Mouse (Mus musculus): ENCODE measurements around the gene Dop1b.
"Not testable (repeated sequence)": the region's sequence is repeated elsewhere in the genome, so short reads cannot be mapped to it uniquely, and the experiment has no call there.

Gene Dop1b

GRCm38 (mm10) chr16:93798623-93799022, 86.9 kb downstream of the Dop1b start:
- DNase-seq, result no peak

- DNase-seq, result no peak
These were observed 87.4 kb downstream of the Dop1b start for GRCm38 (mm10) chr16:93799071-93799470.

- no peak for DNase-seq
These were observed 88.2 kb downstream of the Dop1b start for GRCm38 (mm10) chr16:93799936-93800335.

- DNase-seq, result no peak
These were observed 95.5 kb downstream of the Dop1b start for GRCm38 (mm10) chr16:93807167-93807566.

- no peak for DNase-seq
These were observed 96.4 kb downstream of the Dop1b start for GRCm38 (mm10) chr16:93807961-93808554.

GRCm38 (mm10) chr16:93815856-93816736, 104.4 kb downstream of the Dop1b start:
- DNase-seq, result peak; percentile 30

- no peak for DNase-seq
These were observed 105.2 kb downstream of the Dop1b start for GRCm38 (mm10) chr16:93816861-93817260.

GRCm38 (mm10) chr16:93817371-93817770, 105.7 kb downstream of the Dop1b start:
- no peak for DNase-seq

GRCm38 (mm10) chr16:93818691-93819324, 107.1 kb downstream of the Dop1b start:
- no peak for DNase-seq

- DNase-seq, result no peak
These were observed 107.6 kb downstream of the Dop1b start for GRCm38 (mm10) chr16:93819325-93819696.

- DNase-seq, result no peak
These were observed 108.3 kb downstream of the Dop1b start for GRCm38 (mm10) chr16:93820040-93820439.

- no peak for DNase-seq
These were observed 110.0 kb downstream of the Dop1b start for GRCm38 (mm10) chr16:93821706-93822105.

- not testable (repeated sequence) for DNase-seq
These were observed 110.9 kb downstream of the Dop1b start for GRCm38 (mm10) chr16:93822433-93823225.

GRCm38 (mm10) chr16:93824799-93825198, 113.1 kb downstream of the Dop1b start:
- no peak for DNase-seq

- DNase-seq, result no peak
These were observed 113.8 kb downstream of the Dop1b start for GRCm38 (mm10) chr16:93825463-93825862.

GRCm38 (mm10) chr16:93826054-93826453, 114.3 kb downstream of the Dop1b start:
- DNase-seq, result no peak

GRCm38 (mm10) chr16:93826478-93826877, 114.8 kb downstream of the Dop1b start:
- not testable (repeated sequence) for DNase-seq

GRCm38 (mm10) chr16:93826909-93827308, 115.2 kb downstream of the Dop1b start:
- DNase-seq, result no peak

GRCm38 (mm10) chr16:93829526-93829925, 117.8 kb downstream of the Dop1b start:
- no peak for DNase-seq

GRCm38 (mm10) chr16:93830071-93830470, 118.4 kb downstream of the Dop1b start:
- no peak for DNase-seq

- DNase-seq, result no peak
These were observed 119.2 kb downstream of the Dop1b start for GRCm38 (mm10) chr16:93830916-93831315.

- DNase-seq, result peak; percentile 99
These were observed 120.1 kb downstream of the Dop1b start, which contains the start of gene Morc3 for GRCm38 (mm10) chr16:93831627-93832395. Gene Morc3, plus strand, starts transcription at chr16:93832121.
